Mouse (Mus musculus): Measurements from ENCODE around the gene Olfr1048. TPM values are rescaled to one million over a fixed set of nuclear protein-coding genes. Genes with fewer than 3 reads are reported as not detected.

Olfr1048 gene
- polyA plus RNA-seq (2012; rRNA removed): not detected in 2 replicates

DNA sequence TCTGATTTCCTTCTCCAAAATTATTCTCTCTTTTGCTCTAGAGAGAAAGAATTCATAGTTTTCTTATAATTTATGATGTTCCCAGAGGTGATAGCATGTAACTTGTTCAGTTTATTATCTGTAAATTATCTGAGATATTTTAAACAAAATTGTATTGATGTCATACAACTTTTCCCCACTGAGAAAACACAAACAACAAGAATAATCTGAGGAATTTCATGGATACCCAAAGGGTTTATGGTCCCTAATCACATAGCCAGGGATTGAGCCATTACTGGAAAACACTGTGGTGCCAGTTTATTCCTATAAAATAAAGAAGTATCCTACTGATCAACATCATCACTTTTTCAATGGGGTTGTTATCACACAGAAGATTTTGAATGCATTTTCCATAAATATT lies at the start of gene Olfr1048:
Gene Olfr1048 (minus strand): TSS at position 101 of the 400 bp plus-strand sequence.

DNA sequence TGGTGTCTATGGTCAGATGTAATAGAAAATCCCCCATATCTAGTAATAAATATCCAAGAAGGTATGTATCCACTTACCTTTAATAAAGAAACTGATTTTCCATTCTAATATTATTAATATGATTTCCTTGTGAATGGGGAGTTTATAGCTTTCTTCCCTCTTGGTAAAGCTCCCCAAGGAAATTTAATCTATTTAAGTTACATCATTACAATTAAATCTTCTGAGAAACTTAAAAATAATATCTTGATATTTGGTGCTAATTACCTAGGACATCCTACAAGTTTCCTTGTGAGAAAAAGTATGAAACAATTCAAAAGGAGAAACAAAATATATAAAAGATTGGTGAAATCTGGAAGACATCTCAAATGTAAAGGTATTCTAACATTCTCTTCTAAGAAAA lies 38.9 kb upstream of the Olfr1048 start, which contains the start of gene Olfr1051:
Gene Olfr1051 (minus strand): TSS at position 101 of the 400 bp plus-strand sequence.

DNA sequence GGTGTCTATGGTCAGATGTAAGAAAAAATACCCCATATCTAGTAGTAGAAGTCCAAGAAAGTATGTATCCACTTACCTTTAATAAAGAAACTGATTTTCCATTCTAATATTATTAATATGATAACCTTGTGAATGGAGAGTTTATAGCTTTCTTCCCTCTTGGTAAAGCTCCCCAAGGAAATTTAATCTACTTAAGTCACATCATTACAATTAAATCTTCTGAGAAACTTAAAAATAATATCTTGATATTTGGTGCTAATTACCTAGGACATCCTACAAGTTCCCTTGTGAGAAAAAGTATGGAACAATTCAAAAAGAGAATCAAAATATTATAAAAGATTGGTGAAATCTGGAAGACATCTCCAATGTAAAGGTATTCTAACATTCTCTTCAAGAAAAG lies 18.1 kb upstream of the Olfr1048 start, which contains the start of gene Olfr1049:
Gene Olfr1049 (minus strand): TSS at position 101 of the 400 bp plus-strand sequence.

DNA sequence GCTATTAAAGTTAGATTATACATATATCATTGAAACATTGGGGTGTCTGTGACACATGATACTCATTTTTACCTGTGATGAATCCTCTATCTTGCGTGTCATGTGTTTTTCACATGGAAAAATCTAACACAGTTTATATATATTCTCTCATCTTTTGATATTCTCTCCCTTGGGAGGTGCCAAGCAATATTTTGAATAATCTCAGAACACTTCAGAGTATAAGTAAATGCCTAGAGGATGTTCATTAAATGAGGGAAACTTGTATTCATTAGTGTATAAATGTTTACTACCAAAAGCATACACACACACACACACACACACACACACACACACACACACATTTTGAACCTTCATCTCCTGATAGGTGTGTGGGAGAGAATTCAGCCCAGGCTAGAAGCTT lies 8.8 kb downstream of the Olfr1048 start, which contains the start of gene Olfr1047:
Gene Olfr1047 (minus strand): TSS at position 101 of the 400 bp plus-strand sequence.

DNA sequence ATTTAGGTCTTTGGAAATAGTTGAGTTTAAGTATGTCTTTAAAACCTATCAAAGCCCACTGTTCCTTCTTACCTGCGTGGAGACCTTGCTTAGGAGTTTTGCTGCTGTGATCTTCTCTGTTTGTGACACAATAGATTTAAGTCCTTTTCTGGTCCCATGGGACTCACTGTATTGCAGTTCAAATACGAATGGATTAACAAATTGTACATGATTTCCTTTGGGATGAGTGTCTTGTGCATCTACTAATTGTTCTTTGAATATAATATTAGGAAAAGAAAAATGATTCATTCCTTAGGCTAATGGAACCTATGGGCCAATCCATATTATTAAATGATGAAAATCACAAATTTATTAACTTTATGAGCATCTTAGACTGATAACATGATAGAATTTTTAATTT lies 20.9 kb downstream of the Olfr1048 start, which contains the start of gene Olfr1046:
Gene Olfr1046 (minus strand): TSS at position 101 of the 400 bp plus-strand sequence.

DNA sequence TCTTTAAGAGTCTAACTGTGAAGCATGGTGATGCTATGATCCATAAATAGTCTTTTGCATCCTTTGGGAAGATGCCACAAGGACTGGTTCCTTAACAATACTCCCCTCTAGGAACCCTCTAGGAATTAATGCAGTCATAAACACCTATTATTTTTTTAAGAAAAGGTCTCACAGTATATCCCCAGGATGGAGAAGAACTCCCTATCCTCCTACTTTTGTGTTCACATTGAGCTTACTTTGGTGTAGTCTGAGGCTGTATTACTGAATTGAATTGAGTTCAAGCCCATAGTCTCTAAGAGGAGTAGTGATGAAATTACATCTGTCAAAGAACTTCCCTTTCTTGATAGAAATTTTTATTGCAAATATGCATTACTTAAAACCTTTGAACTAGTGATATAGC lies 37.2 kb downstream of the Olfr1048 start, which contains the start of gene Olfr1045:
Gene Olfr1045 (minus strand): TSS at position 101 of the 400 bp plus-strand sequence.

DNA sequence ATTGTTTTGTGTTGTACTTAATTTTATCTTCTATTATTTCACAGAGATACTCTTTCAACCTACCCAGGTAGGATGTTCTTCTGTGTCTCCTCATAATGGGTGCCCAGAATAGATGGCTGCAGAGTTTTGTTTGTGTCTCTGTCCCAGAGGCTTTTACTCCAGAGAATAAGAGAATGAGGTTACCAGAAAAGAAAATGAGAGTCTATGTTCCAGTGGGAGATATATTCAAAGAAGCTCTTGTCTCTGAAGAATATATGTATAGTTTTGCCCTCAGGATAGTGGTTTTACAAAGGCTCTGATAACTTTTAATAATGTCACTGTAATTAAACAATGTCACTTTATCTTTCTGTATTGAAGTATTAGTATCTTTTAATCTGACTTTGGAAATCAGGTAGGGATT lies 54.5 kb downstream of the Olfr1048 start, which contains the start of gene Olfr52:
Gene Olfr52 (minus strand): TSS at position 101 of the 400 bp plus-strand sequence.

Other genes starting within 250 kb of the Olfr1048 start
- gene Olfr1031, start 250.0 kb downstream of the Olfr1048 start, polyA plus RNA-seq (2012; rRNA removed): not detected in 2 replicates
- not detected in 2 replicates for gene Olfr1032, start 234.7 kb downstream of the Olfr1048 start, polyA plus RNA-seq (2012; rRNA removed)
- 0.08 and 0.14 TPM in 2 replicates for gene Olfr1033, start 219.7 kb downstream of the Olfr1048 start, polyA plus RNA-seq (2012; rRNA removed)
- gene Olfr1034, start 194.4 kb downstream of the Olfr1048 start, polyA plus RNA-seq (2012; rRNA removed): 0.03 TPM in 1 of 2 replicates, not detected in the other
- gene Olfr1036, start 166.3 kb downstream of the Olfr1048 start, polyA plus RNA-seq (2012; rRNA removed): not detected in 2 replicates
- gene Olfr1037, start 152.9 kb downstream of the Olfr1048 start, polyA plus RNA-seq (2012; rRNA removed): not detected in 2 replicates
- not detected in 2 replicates for gene Olfr1039, start 104.4 kb downstream of the Olfr1048 start, polyA plus RNA-seq (2012; rRNA removed)
- not detected in 2 replicates for gene Olfr1040, start 93.6 kb downstream of the Olfr1048 start, polyA plus RNA-seq (2012; rRNA removed)
- not detected in 2 replicates for gene Olfr1042, start 78.5 kb downstream of the Olfr1048 start, polyA plus RNA-seq (2012; rRNA removed)
- not detected in 2 replicates for gene Olfr1043, start 72.8 kb downstream of the Olfr1048 start, polyA plus RNA-seq (2012; rRNA removed)
- gene Olfr1044, start 62.5 kb downstream of the Olfr1048 start, polyA plus RNA-seq (2012; rRNA removed): not detected in 2 replicates
- gene Olfr52, start 54.6 kb downstream of the Olfr1048 start, polyA plus RNA-seq (2012; rRNA removed): not detected in 2 replicates
- gene Olfr1045, start 37.3 kb downstream of the Olfr1048 start, polyA plus RNA-seq (2012; rRNA removed): not detected in 2 replicates
- gene Olfr1046, start 21.0 kb downstream of the Olfr1048 start, polyA plus RNA-seq (2012; rRNA removed): not detected in 2 replicates
- gene Olfr1047, start 8.9 kb downstream of the Olfr1048 start, polyA plus RNA-seq (2012; rRNA removed): not detected in 2 replicates
- not detected in 2 replicates for gene Olfr1049, start 18.0 kb upstream of the Olfr1048 start, polyA plus RNA-seq (2012; rRNA removed)
- gene Olfr1051, start 38.8 kb upstream of the Olfr1048 start, polyA plus RNA-seq (2012; rRNA removed): not detected in 2 replicates
- not detected in 2 replicates for gene Olfr1052, start 52.2 kb upstream of the Olfr1048 start, polyA plus RNA-seq (2012; rRNA removed)
- gene Olfr1053, start 75.0 kb upstream of the Olfr1048 start, polyA plus RNA-seq (2012; rRNA removed): not detected in 2 replicates
- not detected in 2 replicates for gene Olfr1054, start 95.1 kb upstream of the Olfr1048 start, polyA plus RNA-seq (2012; rRNA removed)
- gene Olfr1055, start 110.0 kb upstream of the Olfr1048 start, polyA plus RNA-seq (2012; rRNA removed): not detected in 2 replicates
- not detected in 2 replicates for gene Olfr1056, start 122.2 kb upstream of the Olfr1048 start, polyA plus RNA-seq (2012; rRNA removed)
- gene Olfr1057, start 138.1 kb upstream of the Olfr1048 start, polyA plus RNA-seq (2012; rRNA removed): not detected in 2 replicates
- not detected in 2 replicates for gene Olfr1058, start 148.3 kb upstream of the Olfr1048 start, polyA plus RNA-seq (2012; rRNA removed)
- gene Olfr1061, start 173.8 kb upstream of the Olfr1048 start, polyA plus RNA-seq (2012; rRNA removed): not detected in 2 replicates
- not detected in 2 replicates for gene Olfr1062, start 186.5 kb upstream of the Olfr1048 start, polyA plus RNA-seq (2012; rRNA removed)
- not detected in 2 replicates for gene Olfr1065, start 210.3 kb upstream of the Olfr1048 start, polyA plus RNA-seq (2012; rRNA removed)
- not detected in 2 replicates for gene Olfr1066, start 216.0 kb upstream of the Olfr1048 start, polyA plus RNA-seq (2012; rRNA removed)
- not detected in 2 replicates for gene Olfr228, start 247.1 kb upstream of the Olfr1048 start, polyA plus RNA-seq (2012; rRNA removed)